Mouse (Mus musculus): ENCODE results near the gene Phactr4. TPM values are rescaled to one million over a fixed set of nuclear protein-coding genes. Genes with fewer than 3 reads are reported as not detected.
A peak's percentile ranks its signal among the peaks of the same experiment; 100 is the strongest.

Phactr4 gene
- polyA plus RNA-seq, 1 experiment from 2014 or later: 17.4 TPM

DNA sequence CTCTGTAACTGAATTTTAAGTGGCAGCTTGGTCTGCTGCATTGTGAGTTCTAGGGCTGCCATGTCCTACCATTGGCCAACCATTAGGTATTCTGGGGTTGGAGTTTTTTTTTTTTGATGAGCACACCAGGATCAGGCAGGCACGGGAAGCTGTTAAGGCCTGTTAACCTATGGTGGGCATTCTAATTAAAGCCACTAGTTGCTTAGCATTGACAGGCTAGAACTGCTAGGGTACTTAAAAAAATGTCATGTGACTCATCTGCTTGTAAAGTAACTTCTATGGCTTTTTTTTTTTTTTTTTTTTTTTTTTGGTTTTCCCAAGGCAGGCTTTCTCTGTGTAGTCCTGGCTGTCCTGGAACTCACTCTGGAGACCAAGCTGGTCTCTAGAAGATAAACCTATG is 111.1 kb downstream of the Phactr4 start:
- Histone ChIP-seq H3K27ac (no peak overlapping the region), H3K9me3 (no peaks in the 10 kb centered on the region), H3K4me3 (replicated peaks) (no peak overlapping the region), H3K36me3 (peaks cover 23% of the 10 kb centered on the region), H3K4me1 (replicated peaks) (peaks cover 7% of the 10 kb centered on the region; the same call in 1 of the 2 replicates), H3K9ac (no peak overlapping the region), H3K27me3 (replicated peaks) (no peaks in the 10 kb centered on the region), H3K4me2 (replicated peaks) (no peak overlapping the region)
- 47% methylated on average over 1 of the region's 1 CpGs for WGBS
- no peak for ATAC-seq

DNA sequence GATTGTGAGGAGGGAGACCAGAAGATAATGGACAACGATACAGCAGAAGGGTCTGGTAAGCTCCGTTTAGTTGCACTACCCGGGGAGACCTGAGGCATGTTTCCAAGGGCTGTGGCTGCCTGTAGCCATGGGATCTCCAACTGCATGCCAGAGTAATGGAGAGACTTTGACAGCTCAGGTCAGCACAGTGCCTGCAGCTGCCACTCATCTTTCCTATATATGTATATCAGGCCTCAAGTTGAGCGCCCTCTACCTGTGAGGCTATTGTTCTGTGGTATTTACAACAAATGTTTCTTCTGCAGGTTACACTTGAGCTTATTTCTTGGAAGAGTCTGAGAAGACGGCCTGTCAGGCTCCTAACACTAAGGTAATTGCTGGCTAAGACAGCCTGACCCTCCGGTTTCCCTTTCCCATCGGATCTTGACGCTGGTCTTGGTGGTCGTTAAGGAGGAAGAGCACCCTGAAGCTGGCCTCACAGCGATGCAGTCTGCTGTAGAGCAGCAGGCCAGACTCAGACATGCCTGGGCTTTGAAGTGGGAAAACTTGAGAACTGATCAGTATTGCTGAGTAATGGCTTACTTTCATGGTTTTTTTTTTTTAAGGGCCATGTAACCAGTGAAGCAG is 112.3 kb downstream of the Phactr4 start:
- H3K9ac ChIP-seq: peak overlapping the region; percentile 82
- peak; percentile 40; the same call in 1 of the 2 replicates for ATAC-seq
- peak overlapping the region; percentile 73 for H3K4me3 ChIP-seq (replicated peaks)
- peak overlapping the region; percentile 88 for H3K27ac ChIP-seq
- H3K36me3 ChIP-seq: peaks cover 22% of the 10 kb centered on the region
- peak overlapping the region; percentile 79 for H3K4me2 ChIP-seq (replicated peaks)
- no peaks in the 10 kb centered on the region for H3K9me3 ChIP-seq
- no peaks in the 10 kb centered on the region for H3K27me3 ChIP-seq (replicated peaks)
- H3K4me1 ChIP-seq (replicated peaks): peaks cover 7% of the 10 kb centered on the region; the same call in 1 of the 2 replicates
- 29% methylated on average over 10 of the region's 10 CpGs for WGBS

- H3K27me3 ChIP-seq (replicated peaks): no peaks in the 10 kb centered on the region
- peak overlapping the region; percentile 82 for H3K9ac ChIP-seq
- peak overlapping the region; percentile 73 for H3K4me3 ChIP-seq (replicated peaks)
- no peaks in the 10 kb centered on the region for H3K9me3 ChIP-seq
- no peak for ATAC-seq
- peaks cover 21% of the 10 kb centered on the region for H3K36me3 ChIP-seq
- peak overlapping the region; percentile 88 for H3K27ac ChIP-seq
- H3K4me1 ChIP-seq (replicated peaks): peaks cover 7% of the 10 kb centered on the region; the same call in 1 of the 2 replicates
- WGBS: under 1% methylated on average over 15 of the region's 15 CpGs
- peak overlapping the region; percentile 79 for H3K4me2 ChIP-seq (replicated peaks)
These were observed 113.0 kb downstream of the Phactr4 start for GRCm38 (mm10) chr4:132309140-132309848.

DNA sequence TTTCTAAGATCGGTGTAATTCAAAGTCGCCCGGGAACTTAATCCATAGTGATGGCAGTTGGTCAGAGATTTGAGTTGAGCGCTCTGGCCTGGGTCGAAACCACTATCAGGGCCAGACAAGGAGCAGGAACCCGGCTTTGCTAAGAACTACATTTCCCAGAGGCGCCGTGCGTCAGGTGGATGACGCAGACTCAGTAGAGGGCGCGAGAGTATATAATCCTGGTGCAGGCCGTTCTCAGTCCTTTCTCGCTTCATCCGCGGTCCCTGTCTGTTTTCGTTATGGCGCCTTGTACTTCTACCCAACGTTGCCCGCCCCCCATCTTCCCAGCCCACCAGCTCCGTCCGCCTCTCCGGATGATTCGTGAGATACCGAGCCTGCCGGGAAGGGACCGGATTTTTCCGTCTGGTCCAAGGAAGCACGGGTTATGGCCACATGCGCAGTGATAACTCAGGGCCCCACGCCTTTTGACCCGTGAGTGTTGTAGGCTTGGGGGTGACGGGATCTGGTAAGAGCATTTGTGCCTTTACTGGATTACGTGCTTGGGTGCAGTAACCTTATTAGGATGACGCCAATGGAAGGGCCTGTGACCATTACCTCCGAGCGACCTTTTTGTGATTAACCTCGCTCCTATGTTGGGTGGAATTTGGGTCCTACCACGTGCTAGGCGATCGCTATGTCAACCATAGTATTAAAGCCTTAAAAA is 113.7 kb downstream of the Phactr4 start:
- Histone ChIP-seq H3K36me3 (peaks cover 14% of the 10 kb centered on the region), H3K27ac (peak overlapping the region; percentile 88), H3K4me3 (replicated peaks) (peak overlapping the region; percentile 73), H3K27me3 (replicated peaks) (no peaks in the 10 kb centered on the region), H3K4me2 (replicated peaks) (peak overlapping the region; percentile 79), H3K4me1 (replicated peaks) (peaks cover 7% of the 10 kb centered on the region; the same call in 1 of the 2 replicates), H3K9ac (peak overlapping the region; percentile 82), H3K9me3 (no peaks in the 10 kb centered on the region)
- under 1% methylated on average over 41 of the region's 41 CpGs for WGBS
- peak; percentile 89 for ATAC-seq

DNA sequence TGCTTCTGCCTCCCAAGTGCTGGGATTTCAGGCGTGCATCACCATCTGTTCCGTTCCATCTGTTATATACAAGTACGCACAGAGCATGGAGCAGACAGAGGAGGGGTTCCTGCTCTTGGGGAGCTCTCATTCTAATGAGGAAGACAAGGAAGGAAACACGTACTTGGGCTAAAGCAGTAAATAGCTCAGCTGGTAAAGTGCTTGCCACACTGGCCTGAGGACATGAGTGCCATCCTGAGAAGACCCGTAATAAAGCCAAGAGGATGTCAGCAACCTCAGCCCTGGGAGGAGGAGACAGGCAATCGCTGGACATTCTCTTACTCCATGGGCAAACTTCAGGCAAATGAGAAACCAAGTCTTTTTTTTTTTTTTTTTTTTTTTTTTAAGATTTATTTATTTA is 116.3 kb downstream of the Phactr4 start:
- ATAC-seq: no peak
- Histone ChIP-seq H3K36me3 (0 out of 2 replicates have a peak, but pooled peaks cover 7% of the 10 kb centered on the region), H3K4me3 (replicated peaks) (no peak overlapping the region), H3K27me3 (replicated peaks) (no peaks in the 10 kb centered on the region), H3K9me3 (no peaks in the 10 kb centered on the region), H3K27ac (no peak overlapping the region), H3K9ac (no peak overlapping the region), H3K4me2 (replicated peaks) (no peak overlapping the region), H3K4me1 (replicated peaks) (peaks cover 13% of the 10 kb centered on the region; the same call in 1 of the 2 replicates)
- 72% methylated on average over 6 of the region's 6 CpGs for WGBS

Other genes starting within 250 kb of the Phactr4 start
- 70.6 and 86.5 TPM in 2 replicates for gene Ythdf2, start 210.2 kb downstream of the Phactr4 start, polyA plus RNA-seq (2015; fragmentation: Nextera tagmentation; extraction: Ambion mirVana)
- 27.8 and 31.3 TPM in 2 replicates for gene Gmeb1, start 160.9 kb downstream of the Phactr4 start, polyA plus RNA-seq (2015; fragmentation: Nextera tagmentation; extraction: Ambion mirVana)
- 37.7 and 39.8 TPM in 2 replicates for gene Taf12, start 148.1 kb downstream of the Phactr4 start, polyA plus RNA-seq (2015; fragmentation: Nextera tagmentation; extraction: Ambion mirVana)
- 3.6 and 3.9 TPM in 2 replicates for gene Rab42, start 119.1 kb downstream of the Phactr4 start, polyA plus RNA-seq (2015; fragmentation: Nextera tagmentation; extraction: Ambion mirVana)
- gene Trnau1ap, start 93.0 kb downstream of the Phactr4 start, polyA plus RNA-seq (2015; fragmentation: Nextera tagmentation; extraction: Ambion mirVana): 74.5 and 82.9 TPM in 2 replicates
- 90.5 and 90.9 TPM in 2 replicates for gene Rcc1, start 68.9 kb downstream of the Phactr4 start, polyA plus RNA-seq (2015; fragmentation: Nextera tagmentation; extraction: Ambion mirVana)
- gene Med18, start 41.4 kb upstream of the Phactr4 start, polyA plus RNA-seq (2015; fragmentation: Nextera tagmentation; extraction: Ambion mirVana): 18.9 and 21.3 TPM in 2 replicates
- 10.8 and 11.2 TPM in 2 replicates for gene Sesn2, start 88.0 kb upstream of the Phactr4 start, polyA plus RNA-seq (2015; fragmentation: Nextera tagmentation; extraction: Ambion mirVana)
- gene Atpif1, start 111.2 kb upstream of the Phactr4 start, polyA plus RNA-seq (2015; fragmentation: Nextera tagmentation; extraction: Ambion mirVana): 1,295 and 1,316 TPM in 2 replicates
- 138 and 154 TPM in 2 replicates for gene Dnajc8, start 113.1 kb upstream of the Phactr4 start, polyA plus RNA-seq (2015; fragmentation: Nextera tagmentation; extraction: Ambion mirVana)
- 1.1 TPM in 2 replicates for gene Ptafr, start 141.6 kb upstream of the Phactr4 start, polyA plus RNA-seq (2015; fragmentation: Nextera tagmentation; extraction: Ambion mirVana)
- 23.0 and 25.4 TPM in 2 replicates for gene Eya3, start 216.5 kb upstream of the Phactr4 start, polyA plus RNA-seq (2015; fragmentation: Nextera tagmentation; extraction: Ambion mirVana)

Data from intestine, embryonic 15.5 days (tissue).